Mouse (Mus musculus): ENCODE measurements at regions not wholly inside any gene's neighbourhood (a gene's known extent, or its start where the extent isn't known, plus 50 kb on each side); places are given as distances from the start of the nearest gene placed in this dataset.

DNA sequence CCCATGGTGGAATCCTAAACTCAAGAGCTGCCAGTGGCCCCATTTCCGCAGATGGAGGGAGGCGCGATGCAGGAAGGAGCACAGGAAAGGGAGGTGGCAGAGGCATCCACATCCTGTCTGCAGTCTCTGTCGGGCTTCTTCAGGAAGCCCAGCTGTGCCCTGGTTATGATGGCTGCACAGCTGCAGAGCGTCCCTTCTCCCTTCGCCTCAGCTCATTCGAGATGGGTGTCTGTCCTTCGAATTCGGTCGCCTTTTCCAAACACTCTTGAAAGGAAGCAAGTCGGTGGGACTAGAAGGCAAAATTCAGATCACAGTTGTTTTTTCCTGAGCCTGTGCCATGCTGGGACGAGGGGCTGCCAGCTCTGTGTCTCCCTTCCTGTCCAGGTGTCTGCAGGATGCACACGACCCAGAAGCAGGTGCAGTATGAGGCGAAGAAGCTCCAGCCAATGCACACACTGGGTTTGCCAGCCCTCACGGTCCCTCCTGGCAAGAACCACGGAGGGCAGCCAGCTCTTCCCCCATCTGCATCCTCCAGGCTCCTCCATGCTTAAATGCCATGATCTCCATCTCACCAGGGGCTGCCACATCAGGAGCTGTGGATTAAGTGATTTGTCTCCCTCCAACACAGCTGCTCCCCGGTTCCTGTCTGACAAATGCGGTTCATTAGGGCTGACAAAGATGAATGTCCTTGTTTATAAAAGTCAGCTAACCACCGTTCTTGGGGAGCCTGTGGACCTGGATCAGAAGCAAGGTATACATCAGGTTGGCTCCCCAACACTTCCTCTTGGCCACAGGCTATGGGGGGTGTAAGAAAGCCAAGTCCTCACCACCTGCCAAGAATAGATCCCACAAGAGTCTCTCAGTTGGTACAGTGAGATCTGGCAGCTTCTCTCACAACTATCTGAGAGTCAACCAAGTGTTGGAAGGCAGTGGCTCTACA, 79.3 kb upstream of the Wscd1 start:
- DNase-seq (ENCODE audit: low spot score in 2 of 2) = no peak

DNA sequence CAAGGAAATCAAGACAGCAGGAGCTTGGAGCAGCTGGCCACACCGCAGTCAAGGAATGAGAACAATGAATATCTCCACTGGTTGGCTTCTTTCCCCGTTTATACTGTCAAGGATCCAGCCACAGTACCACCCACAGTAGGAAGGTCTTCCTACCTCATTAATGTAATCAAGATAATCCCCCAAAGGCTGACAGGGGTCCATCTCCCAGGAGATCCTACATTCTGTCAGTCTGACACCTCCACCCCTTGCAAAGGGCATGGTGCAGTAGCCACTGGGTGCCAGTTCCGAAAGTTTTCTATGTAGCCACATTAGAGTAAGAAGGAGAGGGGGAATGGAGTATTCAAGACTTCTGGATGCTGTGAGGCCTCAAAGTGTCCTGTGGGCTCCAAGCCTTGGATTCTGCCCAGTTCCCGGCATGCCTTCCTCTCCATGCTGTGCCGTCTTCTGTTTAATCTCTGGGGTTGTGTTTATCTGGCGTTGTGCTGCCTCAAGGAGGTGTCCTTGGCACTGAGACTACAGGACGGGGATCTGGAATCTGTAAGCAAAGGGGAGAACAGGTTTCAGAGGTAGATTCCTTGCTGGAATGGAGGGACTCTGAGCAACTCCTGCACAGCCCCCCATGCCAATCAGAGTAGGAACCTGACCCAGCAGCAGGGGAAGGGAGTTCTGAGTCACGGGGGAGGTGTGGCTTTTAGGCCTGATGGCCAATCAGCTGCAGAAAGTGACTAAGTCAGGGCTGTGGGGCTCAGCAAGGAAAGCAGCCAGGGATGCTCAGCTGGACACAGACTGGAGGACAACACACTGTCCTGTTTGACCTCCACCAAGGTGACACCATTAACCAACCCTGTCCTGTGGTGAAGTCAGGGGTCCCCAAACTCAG, 77.3 kb upstream of the Wscd1 start:
- DNase-seq (ENCODE audit: low spot score in 2 of 2) = no peak

DNA sequence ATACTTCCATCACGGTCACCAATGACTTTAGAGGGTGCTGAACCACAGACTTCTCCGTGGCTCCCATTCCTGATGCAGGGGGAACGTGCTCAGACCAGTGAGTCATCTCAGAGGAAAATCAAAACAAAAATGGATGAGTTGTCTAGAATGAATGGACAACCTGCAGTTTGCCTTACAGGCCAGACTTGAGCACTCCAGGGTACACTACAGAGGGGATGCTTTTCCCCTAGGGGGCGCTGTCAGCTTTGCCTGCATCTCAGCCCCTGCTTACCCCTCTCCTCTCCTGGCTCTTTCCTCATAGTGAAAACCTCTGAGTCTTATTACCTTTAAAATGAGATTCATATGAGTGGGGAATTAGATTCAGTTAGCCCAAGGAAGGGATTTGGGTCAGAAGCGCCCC, 75.4 kb upstream of the Wscd1 start:
- DNase-seq (ENCODE audit: low spot score in 2 of 2) = peak; percentile 42 to 44

DNA sequence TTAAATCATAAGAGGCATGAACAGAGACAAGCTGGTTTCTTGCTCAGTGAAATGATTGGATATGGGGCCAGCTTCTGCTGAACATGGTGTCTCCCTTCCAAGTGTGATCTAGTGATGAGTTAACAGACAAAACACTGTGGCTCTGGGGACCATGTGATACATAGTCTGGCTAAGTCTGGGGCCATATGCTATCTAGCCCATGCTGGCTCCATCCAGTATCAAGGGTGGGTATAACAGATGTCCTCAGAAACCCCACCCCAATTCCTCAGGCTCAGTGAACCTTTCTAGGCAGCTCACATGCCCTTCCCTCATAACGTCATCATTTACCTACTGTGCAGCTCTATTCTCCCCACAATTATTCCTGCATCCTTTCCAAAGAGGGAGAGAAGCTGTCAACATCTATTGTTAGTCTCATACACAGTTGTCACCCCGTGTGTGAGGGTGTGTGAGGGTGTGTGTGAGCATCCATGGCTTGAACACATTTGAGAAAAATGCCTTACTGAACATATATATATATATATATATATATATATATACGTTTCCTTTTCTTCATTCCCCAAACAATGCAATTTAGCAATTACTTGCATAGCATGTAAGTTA, 73.9 kb upstream of the Wscd1 start:
- no peak for DNase-seq (ENCODE audit: low spot score in 2 of 2)

DNA sequence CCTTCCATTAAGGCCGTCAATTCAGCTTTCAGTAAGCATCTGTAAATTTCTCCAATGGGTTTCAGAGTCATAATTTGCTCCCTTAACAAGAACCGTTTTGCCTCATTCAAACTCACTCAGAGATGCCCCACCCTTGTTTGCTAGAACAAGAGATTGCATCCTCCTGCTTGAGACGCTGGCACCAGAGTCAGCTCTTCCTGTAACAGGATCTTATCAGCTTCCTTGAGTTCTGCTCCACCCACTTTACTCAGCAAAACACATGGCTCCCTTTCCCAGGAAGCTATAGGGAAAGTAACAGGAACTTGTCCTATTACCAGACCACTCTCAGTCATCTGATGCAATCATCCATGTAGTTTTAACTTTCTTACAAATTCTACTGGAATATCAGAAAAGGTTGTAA, 52.7 kb upstream of the Wscd1 start:
- no peak for DNase-seq (ENCODE audit: low spot score in 2 of 2)

DNA sequence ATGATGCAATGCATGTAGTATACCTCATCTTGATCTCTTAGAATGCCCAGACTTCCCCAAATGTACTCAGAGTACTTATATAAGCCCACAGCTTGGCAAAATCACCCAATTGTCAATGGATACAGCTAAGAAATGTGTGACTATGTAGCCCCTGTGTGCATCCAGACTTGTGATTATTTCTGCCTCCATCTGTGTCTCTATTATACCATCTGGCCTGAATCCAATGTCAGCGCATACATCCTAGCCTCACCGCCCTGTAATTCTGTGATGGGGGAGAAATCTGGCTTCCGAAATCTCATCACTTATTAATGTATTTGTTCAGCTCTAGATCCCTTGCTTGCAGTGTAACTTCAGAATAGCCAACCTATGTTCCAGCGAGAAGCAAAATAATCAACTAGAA, 50.9 kb upstream of the Wscd1 start:
- DNase-seq (ENCODE audit: low spot score in 2 of 2) = no peak
